Mouse (Mus musculus): ENCODE data around the gene Fbxl20.

Fbxl20 gene

GRCm38 (mm10) chr11:98049672-98050519 is 100.3 kb downstream of the Fbxl20 start:
- peak; percentile 57 for DNase-seq (ENCODE audit: low read depth)

- no peak for DNase-seq (ENCODE audit: low read depth)
Measured at GRCm38 (mm10) chr11:98047745-98048144, 102.5 kb downstream of the Fbxl20 start.

DNA sequence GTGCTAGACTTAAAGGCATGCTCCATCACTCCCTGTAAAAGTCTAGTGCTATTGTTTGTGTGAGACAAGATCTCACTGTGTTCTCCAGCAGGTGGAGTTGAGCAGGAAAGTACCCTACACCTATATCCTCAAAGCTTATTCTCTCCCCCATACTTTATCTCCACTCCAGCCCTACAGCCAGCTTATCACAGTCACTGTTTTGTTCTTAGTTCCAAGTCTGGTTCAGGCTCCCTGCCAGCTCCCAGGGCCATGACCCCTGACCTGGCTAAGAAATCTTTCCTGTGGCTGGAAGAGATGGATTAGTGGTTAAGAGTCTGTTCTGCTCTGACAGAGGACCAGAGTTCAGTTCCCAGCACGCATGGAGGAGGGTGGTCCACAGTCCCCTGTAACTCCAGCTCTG is 103.7 kb downstream of the Fbxl20 start:
- DNase-seq (ENCODE audit: low read depth) = no peak

- no peak for DNase-seq (ENCODE audit: low read depth)
Measured at GRCm38 (mm10) chr11:98045596-98045995, 104.6 kb downstream of the Fbxl20 start.

DNA sequence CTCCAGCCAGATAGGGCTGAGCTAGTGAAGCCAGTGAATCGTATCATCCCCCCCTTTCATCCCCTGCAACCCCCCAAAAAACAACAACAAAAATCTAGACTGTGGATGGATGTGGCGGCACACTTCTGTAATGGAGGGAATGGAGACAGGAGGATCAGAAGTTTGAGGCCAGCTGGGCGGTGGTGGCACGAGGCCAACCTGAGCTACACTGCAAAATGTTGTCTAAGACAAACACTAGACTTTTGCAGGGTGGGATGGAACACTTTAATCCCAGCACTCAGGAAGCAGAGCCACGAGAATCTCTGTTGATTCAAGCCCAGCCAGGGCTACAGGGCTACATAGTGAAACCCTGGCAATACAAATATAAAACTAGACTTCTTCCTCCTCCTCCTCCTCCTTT is 106.1 kb downstream of the Fbxl20 start:
- no peak for DNase-seq (ENCODE audit: low read depth)

DNA sequence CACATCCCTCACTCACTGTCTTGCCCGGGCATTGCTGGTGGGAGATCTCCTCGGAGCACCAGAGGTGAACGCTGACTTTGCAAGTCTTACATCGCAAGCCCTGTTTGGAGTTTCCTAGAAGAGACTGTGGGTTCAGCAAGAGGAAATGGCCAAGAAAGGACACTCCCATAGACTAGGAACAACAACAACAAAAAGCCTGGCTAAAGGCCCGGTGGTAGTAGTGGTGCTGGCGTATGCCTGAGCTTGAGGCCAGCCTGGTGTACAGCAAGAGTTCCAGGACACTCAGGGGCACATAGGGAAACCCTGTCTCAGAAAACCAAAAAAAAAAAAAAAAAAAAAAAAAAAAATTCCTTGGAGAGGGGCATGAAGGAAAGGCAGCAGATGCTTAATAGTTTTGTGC is 107.5 kb downstream of the Fbxl20 start:
- no peak for DNase-seq (ENCODE audit: low read depth)

- DNase-seq (ENCODE audit: low read depth) = no peak
Measured at GRCm38 (mm10) chr11:98040975-98041374, 109.2 kb downstream of the Fbxl20 start.

- no peak for DNase-seq (ENCODE audit: low read depth)
Measured at GRCm38 (mm10) chr11:98037871-98038270, 112.3 kb downstream of the Fbxl20 start.

DNA sequence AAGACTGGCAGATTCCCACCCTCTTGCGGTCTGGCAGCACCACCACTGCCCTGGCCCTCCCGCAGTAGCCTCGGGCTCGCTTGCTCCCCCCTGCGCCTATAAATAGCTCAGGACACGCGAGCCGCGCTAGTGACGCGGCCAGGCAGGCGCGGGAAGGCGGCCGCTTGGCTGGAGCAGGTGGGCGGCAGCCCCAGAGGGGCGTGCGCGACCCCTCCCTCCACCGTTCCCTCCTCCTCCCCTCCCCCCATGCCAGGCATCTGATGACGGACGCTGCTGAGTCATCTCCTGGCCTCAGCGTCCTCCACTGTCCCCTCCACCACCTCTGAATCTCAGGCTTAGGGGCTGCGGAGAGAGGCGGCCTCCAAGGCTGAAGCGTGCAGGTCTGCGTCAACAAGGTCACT is 114.2 kb downstream of the Fbxl20 start:
- DNase-seq (ENCODE audit: low read depth) = no peak

- DNase-seq (ENCODE audit: low read depth) = no peak
Measured at GRCm38 (mm10) chr11:98034840-98035239, 115.4 kb downstream of the Fbxl20 start.

DNA sequence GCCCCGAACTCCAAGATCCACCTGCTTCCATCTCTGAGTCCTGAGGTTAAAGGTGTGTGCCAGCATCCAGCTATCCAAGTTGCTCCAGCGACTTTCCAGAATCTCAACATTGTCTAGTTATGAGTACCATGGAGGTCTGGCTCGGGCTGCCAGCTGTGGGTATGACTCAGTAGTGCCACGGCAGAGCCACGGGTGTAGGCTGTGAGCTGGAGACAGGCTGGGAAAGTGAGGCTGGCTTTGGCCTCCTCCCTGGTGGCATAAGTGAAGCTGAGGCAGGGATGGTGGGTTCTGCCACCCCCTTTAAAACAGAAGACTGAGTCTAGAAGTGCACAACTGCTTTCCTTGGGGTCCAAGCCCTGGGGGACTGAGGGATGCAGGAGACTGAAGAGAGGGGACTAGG is 116.1 kb downstream of the Fbxl20 start:
- DNase-seq (ENCODE audit: low read depth) = no peak

All from naive thymus-derived CD4-positive, alpha-beta T cell, adult 2 months (primary cell).